Mouse (Mus musculus): Measurements from ENCODE around the gene Bak1.

DNA sequence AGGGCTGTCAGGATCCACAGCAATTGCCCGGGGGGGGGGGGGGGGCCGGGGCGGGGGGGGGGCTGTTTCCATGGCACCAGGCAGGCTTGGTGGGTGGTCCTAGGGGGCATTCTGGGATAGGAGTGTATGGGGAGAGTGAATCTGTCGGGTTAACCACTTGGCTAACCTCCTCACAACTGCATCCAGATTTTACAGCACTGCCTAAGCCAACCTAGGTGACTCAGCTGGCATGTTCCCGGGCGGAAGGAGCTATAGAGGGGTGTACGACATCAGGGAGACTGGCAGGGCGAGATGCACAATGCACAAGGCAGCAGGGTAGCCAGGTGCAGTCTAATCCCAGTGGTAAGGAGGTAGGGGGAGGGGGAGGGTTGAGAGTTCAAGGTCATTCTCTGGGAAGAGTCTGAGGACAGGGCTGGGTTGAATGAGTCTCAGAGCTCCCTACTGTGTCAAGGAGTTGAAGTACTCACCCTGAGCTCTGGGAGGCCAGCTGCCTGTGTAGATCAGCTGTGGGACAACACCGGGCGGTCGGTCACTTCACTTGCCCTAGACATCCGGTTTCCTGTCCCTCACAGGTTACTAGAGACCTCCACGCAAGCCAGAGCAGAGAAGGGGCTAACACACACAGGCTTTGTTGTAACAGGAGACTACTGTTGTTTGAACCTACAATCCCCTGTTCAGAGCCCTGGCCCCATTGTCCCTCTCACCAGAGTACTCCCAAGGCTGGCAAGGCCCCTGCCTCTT is 12.4 kb upstream of the Bak1 start:
- TF ChIP-seq POLR2A (IDR thresholded peaks at IDR 0.05; ENCODE audit: borderline replicate concordance, control insufficient read depth, low read depth, low read length) (no peak), CTCF (IDR thresholded peaks at IDR 0.05; ENCODE audit: control insufficient read depth, insufficient read depth, low read length) (no peak)
